Mouse (Mus musculus) olfactory bulb, adult 2 months (tissue): Measurements from ENCODE around the gene Atg101.

Experiments used
- CTCF ChIP-seq: fragments of 200-500 bp; IDR thresholded peaks from 2 replicates; pipeline ENCODE4 v1.5.1; 2012; ENCODE audit warnings: low read depth, mild to moderate bottlenecking, low read length, moderate library complexity; ENCODE audit not compliant: insufficient read depth
- POLR2A ChIP-seq: fragments of 200-500 bp; IDR thresholded peaks from 2 replicates; pipeline ENCODE4 v1.6.1; 2012; ENCODE audit warnings: mild to moderate bottlenecking, low read depth, low read length, moderate library complexity; ENCODE audit not compliant: insufficient read depth

- no peak for TF ChIP-seq CTCF
- TF ChIP-seq POLR2A = no peak
These were observed 42.2 kb upstream of the Atg101 start for GRCm38 (mm10) chr15:101241853-101242252.
